Mouse (Mus musculus) hindbrain, embryonic 13.5 days (tissue): ENCODE data around the gene Ttc6. TPM values are rescaled to one million over a fixed set of nuclear protein-coding genes. Genes with fewer than 3 reads are reported as not detected.

Experiments used
- ATAC-seq: fragments of 200-750 bp; cut with Nextera tagmentation; 2 replicates; pipeline ENCODE4 v1.8.0; 2017; ENCODE audit warnings: moderate TSS enrichment; ENCODE audit not compliant: low FRiP score
- H3K27ac ChIP-seq: fragments of 300-500 bp; sonication (generic); 2 replicates; pipeline ENCODE4 v1.5.1; 2015; ENCODE audit warnings: inconsistent platforms, mild to moderate bottlenecking, moderate library complexity
- H3K27me3 ChIP-seq: fragments of 300-500 bp; sonication (generic); 2 replicates; pipeline ENCODE4 v1.6.1; 2015; ENCODE audit warnings: mild to moderate bottlenecking, inconsistent platforms
- H3K36me3 ChIP-seq: fragments of 300-500 bp; sonication (generic); 2 replicates; pipeline ENCODE4 v1.6.1; 2015; ENCODE audit warnings: mild to moderate bottlenecking, inconsistent platforms
- H3K4me1 ChIP-seq: fragments of 300-500 bp; sonication (generic); replicated peaks from 2 replicates; pipeline ENCODE4 v1.6.1; 2015; ENCODE audit warnings: inconsistent platforms
- H3K4me2 ChIP-seq: fragments of 300-500 bp; sonication (generic); 2 replicates; pipeline ENCODE4 v1.6.1; 2015; ENCODE audit warnings: inconsistent platforms, mild to moderate bottlenecking, moderate library complexity
- H3K4me3 ChIP-seq: fragments of 300-500 bp; sonication (generic); 2 replicates; pipeline ENCODE4 v1.5.1; 2015; ENCODE audit warnings: mild to moderate bottlenecking, inconsistent platforms
- H3K9ac ChIP-seq: fragments of 300-500 bp; sonication (generic); 2 replicates; pipeline ENCODE4 v1.6.1; 2015; ENCODE audit warnings: mild to moderate bottlenecking, inconsistent platforms
- H3K9me3 ChIP-seq: fragments of 300-500 bp; sonication (generic); 2 replicates; pipeline ENCODE4 v1.6.1; 2016; ENCODE audit warnings: inconsistent platforms
- WGBS: fragments of 180-500 bp; shearing (Covaris S2); methylation state at CpG from one replicate; pipeline ENCODE4 v1.1.7; 2015; 5-methylcytosine and 5-hydroxymethylcytosine counted together
- polyA plus RNA-seq: library from polyadenylated mRNA; unstranded; fragments of >200 nt; fragmentation: Nextera tagmentation; extraction: Ambion mirVana; gene quantifications from 2 replicates; pipeline ENCODE4 v1.2.1, GENCODE M21; 2015

Gene Ttc6
- 0.75 and 1.2 TPM in 2 replicates for polyA plus RNA-seq

GRCm38 (mm10) chr12:57563909-57564308 is at the start of gene Ttc6:
Gene Ttc6, plus strand, starts transcription at chr12:57564113.
- Histone ChIP-seq H3K27me3 (peaks cover 9% of the 10 kb centered on the region; the same call in 1 of the 2 replicates), H3K4me1 (no peaks in the 10 kb centered on the region), H3K4me3 (no peak within 1 kb of the TSS), H3K36me3 (no peaks in the 10 kb centered on the region), H3K9ac (no peak within 1 kb of the TSS), H3K4me2 (no peak within 1 kb of the TSS), H3K9me3 (no peaks in the 10 kb centered on the region), H3K27ac (no peak within 1 kb of the TSS)
- no peak for ATAC-seq
- 74% methylated on average over 6 of the region's 6 CpGs for WGBS

- Histone ChIP-seq H3K4me2 (no peak overlapping the region), H3K9ac (no peak overlapping the region), H3K36me3 (no peaks in the 10 kb centered on the region), H3K27me3 (0 out of 2 replicates have a peak, but pooled peaks cover 3% of the 10 kb centered on the region), H3K4me1 (no peaks in the 10 kb centered on the region), H3K27ac (no peak overlapping the region), H3K9me3 (no peaks in the 10 kb centered on the region), H3K4me3 (no peak overlapping the region)
- ATAC-seq: no peak
- 55% methylated on average over 1 of the region's 1 CpGs for WGBS
These were observed 49.4 kb upstream of the Ttc6 start for GRCm38 (mm10) chr12:57514552-57514951.

- Histone ChIP-seq H3K9me3 (no peaks in the 10 kb centered on the region), H3K36me3 (no peaks in the 10 kb centered on the region), H3K9ac (no peak overlapping the region), H3K4me2 (no peak overlapping the region), H3K27me3 (0 out of 2 replicates have a peak, but pooled peaks cover 3% of the 10 kb centered on the region), H3K4me1 (no peaks in the 10 kb centered on the region), H3K4me3 (no peak overlapping the region), H3K27ac (no peak overlapping the region)
- no peak for ATAC-seq
- WGBS: 38% methylated on average over 12 of the region's 12 CpGs
These were observed 48.1 kb upstream of the Ttc6 start for GRCm38 (mm10) chr12:57515702-57516377.

GRCm38 (mm10) chr12:57528335-57528734 is 35.6 kb upstream of the Ttc6 start:
- 0 out of 2 replicates have a peak, but pooled peaks cover 5% of the 10 kb centered on the region for H3K4me1 ChIP-seq
- H3K27me3 ChIP-seq: peaks cover 72% of the 10 kb centered on the region
- H3K27ac ChIP-seq: no peak overlapping the region
- H3K9ac ChIP-seq: no peak overlapping the region
- ATAC-seq: no peak
- H3K9me3 ChIP-seq: no peaks in the 10 kb centered on the region
- no peak overlapping the region for H3K4me2 ChIP-seq
- 83% methylated on average over 4 of the region's 4 CpGs for WGBS
- no peak overlapping the region for H3K4me3 ChIP-seq
- no peaks in the 10 kb centered on the region for H3K36me3 ChIP-seq

- 0 out of 2 replicates have a peak, but pooled peaks have one; percentile 37 for ATAC-seq
- H3K27me3 ChIP-seq: peaks cover 90% of the 10 kb centered on the region
- 2% methylated on average over 9 of the region's 9 CpGs for WGBS
- H3K4me2 ChIP-seq: no peak overlapping the region
- H3K9me3 ChIP-seq: no peaks in the 10 kb centered on the region
- no peak overlapping the region for H3K27ac ChIP-seq
- H3K36me3 ChIP-seq: no peaks in the 10 kb centered on the region
- no peak overlapping the region for H3K9ac ChIP-seq
- peaks cover 8% of the 10 kb centered on the region for H3K4me1 ChIP-seq
- H3K4me3 ChIP-seq: no peak overlapping the region
These were observed 33.4 kb upstream of the Ttc6 start for GRCm38 (mm10) chr12:57530474-57530873.

DNA sequence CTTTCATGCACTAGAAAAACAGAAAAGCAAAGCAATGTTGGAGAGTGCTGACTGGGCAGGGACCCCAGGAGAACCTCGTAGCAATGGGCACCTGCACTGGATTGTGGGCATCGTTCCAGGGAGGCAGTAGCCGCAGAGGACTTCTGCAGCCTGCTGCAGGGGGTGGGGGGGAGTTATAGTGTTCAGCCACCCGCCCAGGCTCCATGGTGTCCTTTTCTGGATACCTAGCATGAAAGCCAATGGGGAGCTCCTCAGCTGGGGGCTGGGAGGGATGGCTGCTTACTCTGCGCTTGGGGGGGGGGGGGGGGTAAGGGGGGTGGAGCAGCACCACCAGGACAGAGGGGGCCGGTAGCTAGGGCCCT is 29.4 kb upstream of the Ttc6 start:
- Histone ChIP-seq H3K9me3 (no peaks in the 10 kb centered on the region), H3K9ac (no peak overlapping the region), H3K4me2 (0 out of 2 replicates have a peak overlapping the region, but pooled peaks have one; percentile 21), H3K27ac (no peak overlapping the region), H3K4me3 (no peak overlapping the region), H3K36me3 (no peaks in the 10 kb centered on the region), H3K4me1 (peaks cover 16% of the 10 kb centered on the region), H3K27me3 (peaks cover 94% of the 10 kb centered on the region)
- ATAC-seq: peak; percentile 51
- WGBS: 3% methylated on average over 5 of the region's 6 CpGs

DNA sequence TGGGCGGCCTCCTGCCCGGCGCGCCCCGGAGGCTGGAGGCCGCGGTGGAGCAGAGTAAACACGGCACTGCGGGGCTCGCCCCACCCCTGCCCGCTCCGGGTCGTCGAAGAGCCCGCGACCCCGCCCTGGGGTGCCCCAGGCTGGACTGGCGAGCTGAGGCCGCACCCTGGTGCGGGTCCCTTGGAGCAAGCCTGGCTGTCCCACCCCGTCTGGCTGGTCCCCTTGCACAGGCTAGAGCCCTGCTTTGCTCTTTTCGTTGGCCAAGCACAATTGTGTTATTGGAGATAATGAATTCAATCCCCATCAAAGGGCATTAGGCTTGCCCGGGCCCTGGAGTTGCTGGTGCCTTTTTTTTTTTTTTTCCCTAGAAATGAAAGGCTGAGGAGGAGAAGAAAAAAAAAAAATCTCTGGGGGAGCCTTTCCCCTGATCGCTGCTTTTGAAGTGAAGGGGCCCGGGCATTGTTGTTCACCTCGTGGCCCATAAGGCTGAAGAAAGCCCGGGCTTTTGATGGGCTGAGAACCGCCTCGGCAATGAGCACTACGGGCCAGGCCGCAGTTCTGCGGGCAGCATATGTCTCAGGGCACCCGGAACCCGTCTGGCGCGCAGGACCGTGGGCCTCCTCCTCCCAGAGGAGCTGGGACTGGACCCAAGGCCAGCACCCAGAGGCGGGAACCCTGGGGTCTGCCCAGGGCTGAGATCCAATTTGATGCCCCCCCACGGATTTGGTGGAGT is 28.9 kb upstream of the Ttc6 start:
- Histone ChIP-seq H3K4me1 (peaks cover 16% of the 10 kb centered on the region), H3K4me3 (no peak overlapping the region), H3K9me3 (no peaks in the 10 kb centered on the region), H3K27me3 (peaks cover 95% of the 10 kb centered on the region), H3K4me2 (0 out of 2 replicates have a peak overlapping the region, but pooled peaks have one; percentile 21), H3K9ac (no peak overlapping the region), H3K27ac (no peak overlapping the region), H3K36me3 (no peaks in the 10 kb centered on the region)
- 1% methylated on average over 33 of the region's 39 CpGs for WGBS
- ATAC-seq: peak; percentile 76

GRCm38 (mm10) chr12:57536056-57536908 is 27.6 kb upstream of the Ttc6 start:
- Histone ChIP-seq H3K27ac (no peak overlapping the region), H3K4me1 (peaks cover 11% of the 10 kb centered on the region), H3K4me2 (no peak overlapping the region), H3K36me3 (no peaks in the 10 kb centered on the region), H3K9me3 (no peaks in the 10 kb centered on the region), H3K9ac (no peak overlapping the region), H3K4me3 (no peak overlapping the region), H3K27me3 (peaks cover 91% of the 10 kb centered on the region)
- WGBS: under 1% methylated on average over 25 of the region's 25 CpGs
- no peak for ATAC-seq

GRCm38 (mm10) chr12:57536909-57537670 is 26.8 kb upstream of the Ttc6 start:
- Histone ChIP-seq H3K4me1 (peaks cover 11% of the 10 kb centered on the region), H3K27me3 (peaks cover 91% of the 10 kb centered on the region), H3K4me3 (no peak overlapping the region), H3K36me3 (no peaks in the 10 kb centered on the region), H3K27ac (no peak overlapping the region), H3K9ac (no peak overlapping the region), H3K4me2 (no peak overlapping the region), H3K9me3 (no peaks in the 10 kb centered on the region)
- no peak for ATAC-seq
- WGBS: 5% methylated on average over 11 of the region's 11 CpGs

DNA sequence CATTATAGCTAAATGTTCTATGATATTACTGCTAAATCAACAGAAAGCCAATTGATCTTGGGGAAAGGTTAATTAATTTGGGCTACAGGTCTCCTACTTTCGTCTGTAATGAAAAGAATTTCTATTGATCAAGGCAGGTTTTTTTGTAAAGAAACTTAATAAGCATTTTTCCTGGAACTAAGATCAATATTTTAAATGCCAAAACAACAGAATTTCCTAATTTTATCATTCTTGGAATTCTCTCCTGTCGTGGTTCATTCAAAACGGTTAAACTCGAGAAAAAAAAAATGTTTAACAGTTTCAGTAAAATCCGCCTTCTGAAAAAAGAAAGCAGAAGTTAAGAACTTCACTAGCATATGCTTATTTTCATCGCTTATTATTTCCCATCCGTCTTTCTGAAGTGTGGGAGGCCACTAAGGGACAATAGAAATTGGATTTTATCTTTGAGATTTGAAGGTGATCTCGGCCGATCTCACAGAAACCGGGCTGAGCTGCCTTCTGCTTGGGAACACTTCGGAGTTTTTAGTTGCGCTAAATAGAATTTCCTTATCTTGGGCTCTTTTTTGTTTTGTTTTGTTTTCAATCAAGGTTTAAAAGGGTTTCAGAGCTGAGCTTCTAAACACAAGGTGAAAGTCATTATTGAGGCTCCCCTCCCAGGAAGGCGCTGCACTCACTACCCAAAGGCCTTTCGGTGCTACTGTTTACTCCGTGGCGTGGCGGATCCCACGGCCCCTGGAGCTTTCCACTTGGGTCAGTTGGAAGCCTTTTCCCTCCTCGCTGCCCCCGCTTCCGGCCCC is 25.9 kb upstream of the Ttc6 start:
- peak overlapping the region; percentile 35 for H3K4me2 ChIP-seq
- H3K27ac ChIP-seq: no peak overlapping the region
- H3K27me3 ChIP-seq: peaks cover 91% of the 10 kb centered on the region
- no peaks in the 10 kb centered on the region for H3K9me3 ChIP-seq
- WGBS: under 1% methylated on average over 21 of the region's 21 CpGs
- H3K9ac ChIP-seq: no peak overlapping the region
- H3K4me1 ChIP-seq: peaks cover 11% of the 10 kb centered on the region
- no peak for ATAC-seq
- H3K36me3 ChIP-seq: no peaks in the 10 kb centered on the region
- peak overlapping the region; percentile 23; the same call in 1 of the 2 replicates for H3K4me3 ChIP-seq
